Mouse (Mus musculus) erythroblast, adult 5-6 weeks (primary cell): ENCODE data around the gene Olfr1113. TPM values are rescaled to one million over a fixed set of nuclear protein-coding genes. Genes with fewer than 3 reads are reported as not detected.
"Not testable (repeated sequence)": the region's sequence is repeated elsewhere in the genome, so short reads cannot be mapped to it uniquely, and the experiment has no call there.

Experiments used
- ATAC-seq: replicated peaks from 2 replicates; pipeline ENCODE4 v1.8.0; 2016; ENCODE audit warnings: moderate number of reproducible peaks, mild to moderate bottlenecking, moderate TSS enrichment, inconsistent platforms; ENCODE audit not compliant: poor library complexity, low FRiP score, severe bottlenecking
- total RNA-seq, 2 experiments: library from RNA; stranded (forward) in 1 of 2; stranded (reverse) in 1 of 2; fragments of 150-400 nt in 1 of 2; fragments of 200-764, 138-1000 nt in 1 of 2; gene quantifications; 2 replicates each; pipeline versions ENCODE4 v1.2.3 to v1.2.4; 2015 to 2017; ENCODE audit warnings: low replicate concordance in 2 of 2

The Olfr1113 gene
- total RNA-seq (2015; ENCODE audit: low replicate concordance) (not detected in 2 replicates), total RNA-seq (2017; ENCODE audit: low replicate concordance) (not detected in 2 replicates)

GRCm38 (mm10) chr2:87208670-87209069 lies at the start of gene Olfr1113:
Gene Olfr1113, plus strand, starts transcription at chr2:87208970.
- no peak for ATAC-seq

- not testable (repeated sequence) for ATAC-seq
Measured at GRCm38 (mm10) chr2:87167731-87168130, 41.0 kb upstream of the Olfr1113 start.

- no peak for ATAC-seq
Measured at GRCm38 (mm10) chr2:87187498-87187897, 21.3 kb upstream of the Olfr1113 start, which contains the start of gene Olfr1112. Gene Olfr1112, plus strand, starts transcription at chr2:87187798.

- ATAC-seq, result no peak
Measured at GRCm38 (mm10) chr2:87247713-87248112, 38.9 kb downstream of the Olfr1113 start, which contains the start of gene Olfr1115. Gene Olfr1115, plus strand, starts transcription at chr2:87248013.

Other genes starting within 250 kb of the Olfr1113 start
- not detected in 2 replicates for gene Olfr1099, start 248.3 kb upstream of the Olfr1113 start, total RNA-seq (2015; ENCODE audit: low replicate concordance)
- gene Olfr1099, start 248.3 kb upstream of the Olfr1113 start, total RNA-seq (2017; ENCODE audit: low replicate concordance), result not detected in 2 replicates
- not detected in 2 replicates for gene Olfr1100, start 229.0 kb upstream of the Olfr1113 start, total RNA-seq (2015; ENCODE audit: low replicate concordance)
- gene Olfr1100, start 229.0 kb upstream of the Olfr1113 start, total RNA-seq (2017; ENCODE audit: low replicate concordance), result not detected in 2 replicates
- not detected in 2 replicates for gene Olfr1101, start 217.7 kb upstream of the Olfr1113 start, total RNA-seq (2015; ENCODE audit: low replicate concordance)
- gene Olfr1101, start 217.7 kb upstream of the Olfr1113 start, total RNA-seq (2017; ENCODE audit: low replicate concordance), result not detected in 2 replicates
- not detected in 2 replicates for gene Olfr1102, start 210.6 kb upstream of the Olfr1113 start, total RNA-seq (2015; ENCODE audit: low replicate concordance)
- not detected in 2 replicates for gene Olfr1102, start 210.6 kb upstream of the Olfr1113 start, total RNA-seq (2017; ENCODE audit: low replicate concordance)
- gene Olfr1104, start 181.9 kb upstream of the Olfr1113 start, total RNA-seq (2015; ENCODE audit: low replicate concordance), result not detected in 2 replicates
- not detected in 2 replicates for gene Olfr1104, start 181.9 kb upstream of the Olfr1113 start, total RNA-seq (2017; ENCODE audit: low replicate concordance)
- not detected in 2 replicates for gene Olfr1105, start 172.4 kb upstream of the Olfr1113 start, total RNA-seq (2015; ENCODE audit: low replicate concordance)
- not detected in 2 replicates for gene Olfr1105, start 172.4 kb upstream of the Olfr1113 start, total RNA-seq (2017; ENCODE audit: low replicate concordance)
- gene Olfr1106, start 156.7 kb upstream of the Olfr1113 start, total RNA-seq (2015; ENCODE audit: low replicate concordance), result not detected in 2 replicates
- gene Olfr1106, start 156.7 kb upstream of the Olfr1113 start, total RNA-seq (2017; ENCODE audit: low replicate concordance), result 0.26 TPM in 1 of 2 replicates, not detected in the other
- not detected in 2 replicates for gene Olfr1107, start 133.2 kb upstream of the Olfr1113 start, total RNA-seq (2015; ENCODE audit: low replicate concordance)
- not detected in 2 replicates for gene Olfr1107, start 133.2 kb upstream of the Olfr1113 start, total RNA-seq (2017; ENCODE audit: low replicate concordance)
- gene Olfr1109, start 113.0 kb upstream of the Olfr1113 start, total RNA-seq (2015; ENCODE audit: low replicate concordance), result not detected in 2 replicates
- not detected in 2 replicates for gene Olfr1109, start 113.0 kb upstream of the Olfr1113 start, total RNA-seq (2017; ENCODE audit: low replicate concordance)
- not detected in 2 replicates for gene Olfr259, start 94.4 kb upstream of the Olfr1113 start, total RNA-seq (2015; ENCODE audit: low replicate concordance)
- not detected in 2 replicates for gene Olfr259, start 94.4 kb upstream of the Olfr1113 start, total RNA-seq (2017; ENCODE audit: low replicate concordance)
- gene Olfr1110, start 68.7 kb upstream of the Olfr1113 start, total RNA-seq (2015; ENCODE audit: low replicate concordance), result not detected in 2 replicates
- gene Olfr1110, start 68.7 kb upstream of the Olfr1113 start, total RNA-seq (2017; ENCODE audit: low replicate concordance), result 0.17 TPM in 1 of 2 replicates, not detected in the other
- gene Olfr1111, start 56.3 kb upstream of the Olfr1113 start, total RNA-seq (2015; ENCODE audit: low replicate concordance), result not detected in 2 replicates
- not detected in 2 replicates for gene Olfr1111, start 56.3 kb upstream of the Olfr1113 start, total RNA-seq (2017; ENCODE audit: low replicate concordance)
- gene Olfr1112, start 21.2 kb upstream of the Olfr1113 start, total RNA-seq (2015; ENCODE audit: low replicate concordance), result not detected in 2 replicates
- not detected in 2 replicates for gene Olfr1112, start 21.2 kb upstream of the Olfr1113 start, total RNA-seq (2017; ENCODE audit: low replicate concordance)
- gene Olfr1115, start 39.0 kb downstream of the Olfr1113 start, total RNA-seq (2015; ENCODE audit: low replicate concordance), result not detected in 2 replicates
- gene Olfr1115, start 39.0 kb downstream of the Olfr1113 start, total RNA-seq (2017; ENCODE audit: low replicate concordance), result 0.70 TPM in 1 of 2 replicates, not detected in the other
- gene Olfr1116, start 58.6 kb downstream of the Olfr1113 start, total RNA-seq (2015; ENCODE audit: low replicate concordance), result not detected in 2 replicates
- under 0.01 TPM in 1 of 2 replicates, not detected in the other for gene Olfr1116, start 58.6 kb downstream of the Olfr1113 start, total RNA-seq (2017; ENCODE audit: low replicate concordance)
- not detected in 2 replicates for gene Olfr1118, start 98.6 kb downstream of the Olfr1113 start, total RNA-seq (2015; ENCODE audit: low replicate concordance)
- not detected in 2 replicates for gene Olfr1118, start 98.6 kb downstream of the Olfr1113 start, total RNA-seq (2017; ENCODE audit: low replicate concordance)
- gene Olfr1120, start 145.8 kb downstream of the Olfr1113 start, total RNA-seq (2015; ENCODE audit: low replicate concordance), result not detected in 2 replicates
- gene Olfr1120, start 145.8 kb downstream of the Olfr1113 start, total RNA-seq (2017; ENCODE audit: low replicate concordance), result not detected in 2 replicates
- not detected in 2 replicates for gene Olfr1121, start 160.9 kb downstream of the Olfr1113 start, total RNA-seq (2015; ENCODE audit: low replicate concordance)
- not detected in 2 replicates for gene Olfr1121, start 160.9 kb downstream of the Olfr1113 start, total RNA-seq (2017; ENCODE audit: low replicate concordance)
- gene Olfr1122, start 176.9 kb downstream of the Olfr1113 start, total RNA-seq (2015; ENCODE audit: low replicate concordance), result not detected in 2 replicates
- gene Olfr1122, start 176.9 kb downstream of the Olfr1113 start, total RNA-seq (2017; ENCODE audit: low replicate concordance), result 0.09 TPM in 1 of 2 replicates, not detected in the other
- not detected in 2 replicates for gene Olfr1123, start 207.7 kb downstream of the Olfr1113 start, total RNA-seq (2015; ENCODE audit: low replicate concordance)
- not detected in 2 replicates for gene Olfr1123, start 207.7 kb downstream of the Olfr1113 start, total RNA-seq (2017; ENCODE audit: low replicate concordance)
- gene Olfr1124, start 221.3 kb downstream of the Olfr1113 start, total RNA-seq (2015; ENCODE audit: low replicate concordance), result not detected in 2 replicates
- gene Olfr1124, start 221.3 kb downstream of the Olfr1113 start, total RNA-seq (2017; ENCODE audit: low replicate concordance), result not detected in 2 replicates
- gene Olfr1126, start 245.0 kb downstream of the Olfr1113 start, total RNA-seq (2015; ENCODE audit: low replicate concordance), result not detected in 2 replicates
- gene Olfr1126, start 245.0 kb downstream of the Olfr1113 start, total RNA-seq (2017; ENCODE audit: low replicate concordance), result 2.6 TPM in 1 of 2 replicates, not detected in the other